Mouse (Mus musculus) forebrain, embryonic 10.5 days (tissue): Measurements from ENCODE around the gene Sgms2. TPM values are rescaled to one million over a fixed set of nuclear protein-coding genes. Genes with fewer than 3 reads are reported as not detected.
A peak's percentile ranks its signal among the peaks of the same experiment; 100 is the strongest.

ENCODE experiments used
- DNase-seq: peaks from one replicate; pipeline ENCODE4 v3.0.0-alpha.2; 2017; ENCODE audit warnings: low spot score; ENCODE audit errors: extremely low spot score
- H3K27ac ChIP-seq: fragments of 300-500 bp; sonication (generic); 2 replicates; pipeline ENCODE4 v1.5.1; 2016; ENCODE audit warnings: mild to moderate bottlenecking
- H3K27me3 ChIP-seq: fragments of 300-500 bp; sonication (generic); 2 replicates; pipeline ENCODE4 v1.6.1; 2016; ENCODE audit warnings: mild to moderate bottlenecking; ENCODE audit not compliant: poor library complexity, severe bottlenecking
- H3K36me3 ChIP-seq: fragments of 300-500 bp; sonication (generic); replicated peaks from 2 replicates; pipeline ENCODE4 v1.6.1; 2016; ENCODE audit warnings: mild to moderate bottlenecking, moderate library complexity
- H3K4me1 ChIP-seq: fragments of 300-500 bp; sonication (generic); 2 replicates; pipeline ENCODE4 v1.6.1; 2016
- H3K4me3 ChIP-seq: fragments of 300-500 bp; sonication (generic); 2 replicates; pipeline ENCODE4 v1.5.1; 2016; ENCODE audit warnings: mild to moderate bottlenecking, moderate library complexity
- H3K9me3 ChIP-seq: fragments of 300-500 bp; sonication (generic); 2 replicates; pipeline ENCODE4 v1.6.1; 2016; ENCODE audit warnings: mild to moderate bottlenecking, moderate library complexity
- WGBS: fragments of 180-500 bp; shearing (Covaris S2); methylation state at CpG from one replicate; pipeline ENCODE4 v1.1.7; 2016; 5-methylcytosine and 5-hydroxymethylcytosine counted together
- polyA plus RNA-seq: library from polyadenylated mRNA; unstranded; fragments of >200 nt; fragmentation: Nextera tagmentation; extraction: Ambion mirVana; gene quantifications from 2 replicates; pipeline ENCODE4 v1.2.1, GENCODE M21; 2016

The Sgms2 gene
- polyA plus RNA-seq, 1 experiment from 2014 or later: 1.0 TPM

DNA sequence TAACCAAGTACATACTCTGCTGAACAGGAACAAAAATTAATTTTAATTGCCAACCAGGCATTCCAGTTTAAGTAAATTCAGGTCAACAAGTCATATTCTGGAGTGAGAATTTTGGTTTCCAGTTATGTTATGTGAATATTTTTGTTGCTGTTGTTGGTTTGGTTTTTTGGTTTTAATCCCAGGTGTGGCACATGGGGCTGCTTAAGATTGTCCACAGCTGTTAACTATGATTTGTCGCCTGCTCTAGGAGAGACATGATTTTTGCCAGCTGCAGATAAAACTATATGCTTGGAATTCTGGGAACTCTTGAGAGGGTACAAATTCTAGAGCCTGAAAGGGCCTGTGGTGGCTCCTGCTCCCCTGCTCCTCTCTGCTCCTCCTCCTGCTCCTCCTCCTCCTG, 174.1 kb downstream of the Sgms2 start:
- peaks cover 14% of the 10 kb centered on the region for H3K4me1 ChIP-seq
- no peak overlapping the region for H3K27ac ChIP-seq
- peaks cover 5% of the 10 kb centered on the region; the same call in 1 of the 2 replicates for H3K27me3 ChIP-seq
- no peak for DNase-seq
- H3K9me3 ChIP-seq: no peaks in the 10 kb centered on the region
- 91% methylated on average over 1 of the region's 1 CpGs for WGBS
- no peak overlapping the region for H3K4me3 ChIP-seq
- H3K36me3 ChIP-seq: no peaks in the 10 kb centered on the region

DNA sequence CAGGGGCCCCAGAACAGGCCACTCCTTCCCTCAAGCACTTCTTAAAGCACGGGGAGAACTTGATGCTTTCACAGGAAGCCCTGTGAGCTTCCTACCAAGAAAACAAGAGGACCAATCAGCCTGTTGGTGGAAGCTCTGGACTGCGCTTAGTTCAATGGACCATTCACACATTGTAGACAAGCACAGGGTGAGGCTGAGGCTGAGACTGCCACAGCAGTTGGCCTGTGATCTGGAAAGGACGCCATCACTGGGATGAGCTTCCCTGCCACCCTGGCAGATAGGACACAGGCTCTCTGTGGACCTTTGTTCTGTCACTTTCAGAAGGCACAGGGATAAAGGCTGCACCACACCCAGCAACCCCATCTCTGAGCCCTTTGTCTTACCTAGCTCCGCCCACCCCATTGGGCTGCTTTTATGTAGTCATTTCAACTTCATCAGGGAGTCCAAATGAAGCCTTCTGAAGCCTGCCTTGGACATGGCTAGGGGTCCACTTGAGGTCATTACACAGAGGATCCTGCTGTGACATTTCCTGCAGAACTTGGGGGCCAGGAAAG, 175.2 kb downstream of the Sgms2 start:
- 44% methylated on average over 4 of the region's 4 CpGs for WGBS
- H3K9me3 ChIP-seq: no peaks in the 10 kb centered on the region
- 0 out of 2 replicates have a peak overlapping the region, but pooled peaks have one; percentile 45 for H3K27ac ChIP-seq
- no peaks in the 10 kb centered on the region for H3K36me3 ChIP-seq
- H3K27me3 ChIP-seq: peaks cover 5% of the 10 kb centered on the region; the same call in 1 of the 2 replicates
- H3K4me1 ChIP-seq: peaks cover 14% of the 10 kb centered on the region
- DNase-seq: no peak
- no peak overlapping the region for H3K4me3 ChIP-seq

DNA sequence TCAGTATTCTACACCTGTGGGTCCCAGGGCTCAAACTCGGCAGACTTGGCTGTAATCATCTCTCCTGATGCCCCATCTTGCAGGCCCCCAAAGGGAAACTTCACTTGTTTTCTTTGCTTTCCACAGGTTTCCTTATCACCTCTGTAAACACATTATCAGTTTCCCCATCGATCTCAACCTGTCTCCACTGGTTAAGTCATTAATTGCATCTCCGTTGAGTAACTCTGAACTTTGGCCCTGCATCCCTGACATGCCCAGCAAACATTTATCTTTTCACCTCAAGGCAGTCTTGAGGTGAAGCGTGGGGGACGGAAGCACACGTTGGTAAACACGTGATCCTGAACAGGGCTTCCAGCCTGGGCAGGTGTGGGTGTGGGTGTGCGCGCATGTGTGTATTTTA, 178.9 kb downstream of the Sgms2 start:
- DNase-seq: no peak
- H3K4me1 ChIP-seq: peaks cover 11% of the 10 kb centered on the region
- H3K36me3 ChIP-seq: no peaks in the 10 kb centered on the region
- no peak overlapping the region for H3K27ac ChIP-seq
- peaks cover 18% of the 10 kb centered on the region; the same call in 1 of the 2 replicates for H3K9me3 ChIP-seq
- WGBS: 93% methylated on average over 9 of the region's 9 CpGs
- no peak overlapping the region for H3K4me3 ChIP-seq
- no peaks in the 10 kb centered on the region for H3K27me3 ChIP-seq

DNA sequence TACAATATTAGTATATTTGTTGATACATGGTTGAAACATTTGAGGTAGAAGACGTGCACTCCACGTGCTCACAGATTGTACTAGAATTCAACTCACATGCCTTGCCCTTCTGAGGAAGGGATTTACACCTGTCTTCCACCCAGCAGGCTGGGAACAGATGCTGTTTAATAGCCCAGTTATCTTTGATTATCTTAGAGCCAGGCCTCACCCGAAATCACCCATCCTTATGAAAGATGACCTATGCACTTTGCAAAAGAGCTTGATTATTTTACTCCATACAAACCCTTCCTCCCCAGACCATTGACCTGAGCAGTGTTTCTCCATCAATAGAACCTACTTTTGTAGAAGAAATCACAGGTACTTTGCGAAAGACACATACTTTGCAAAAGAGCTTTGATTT, 180.6 kb downstream of the Sgms2 start:
- WGBS: 90% methylated on average over 4 of the region's 4 CpGs
- Histone ChIP-seq H3K27me3 (no peaks in the 10 kb centered on the region), H3K4me1 (peaks cover 2% of the 10 kb centered on the region; the same call in 1 of the 2 replicates), H3K36me3 (no peaks in the 10 kb centered on the region), H3K4me3 (no peak overlapping the region), H3K27ac (no peak overlapping the region), H3K9me3 (peaks cover 18% of the 10 kb centered on the region; the same call in 1 of the 2 replicates)
- no peak for DNase-seq

DNA sequence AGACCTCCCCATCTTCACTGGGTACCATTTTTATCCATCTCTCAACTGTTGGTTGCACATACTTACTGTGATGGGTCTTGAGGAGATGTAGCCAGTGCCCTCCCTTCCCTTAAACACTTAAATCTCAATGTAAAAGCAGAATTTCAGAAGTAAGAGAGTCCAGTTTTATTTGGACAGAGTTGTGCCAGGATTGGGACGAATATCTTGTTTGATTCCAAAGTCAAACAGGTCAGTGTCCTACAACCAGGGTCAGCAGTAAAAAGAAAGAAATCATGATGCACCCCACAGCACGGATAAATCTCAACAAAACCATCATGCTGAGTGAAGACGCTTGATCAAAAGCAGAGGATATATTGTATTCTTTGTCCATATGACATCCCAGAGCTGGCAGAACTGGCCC, 183.4 kb downstream of the Sgms2 start:
- Histone ChIP-seq H3K4me3 (no peak overlapping the region), H3K27me3 (peaks cover 18% of the 10 kb centered on the region), H3K4me1 (peaks cover 3% of the 10 kb centered on the region), H3K36me3 (no peaks in the 10 kb centered on the region), H3K9me3 (peaks cover 18% of the 10 kb centered on the region; the same call in 1 of the 2 replicates), H3K27ac (no peak overlapping the region)
- WGBS: 85% methylated on average over 3 of the region's 3 CpGs
- no peak for DNase-seq

DNA sequence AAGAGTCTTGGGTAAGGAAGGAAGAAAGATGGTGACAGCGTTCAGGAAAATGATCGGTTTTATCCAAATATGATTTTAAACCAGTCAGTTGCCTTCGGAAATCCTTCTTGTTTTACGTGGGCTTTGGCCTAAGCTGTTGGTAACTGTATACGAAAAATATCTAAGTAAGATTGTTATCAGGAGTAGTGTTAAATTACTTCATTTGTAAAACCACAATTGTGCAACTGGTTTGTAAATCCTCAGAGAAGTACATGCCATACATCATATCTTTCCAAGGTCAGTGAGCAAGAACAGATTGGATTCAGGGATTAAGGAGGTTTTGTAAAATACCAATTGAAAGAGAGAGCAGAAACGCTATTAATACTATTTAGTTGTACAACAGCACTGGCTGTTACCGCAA, 185.0 kb downstream of the Sgms2 start:
- no peak overlapping the region for H3K4me3 ChIP-seq
- peaks cover 18% of the 10 kb centered on the region; the same call in 1 of the 2 replicates for H3K9me3 ChIP-seq
- H3K27me3 ChIP-seq: peaks cover 27% of the 10 kb centered on the region
- H3K36me3 ChIP-seq: no peaks in the 10 kb centered on the region
- no peak overlapping the region for H3K27ac ChIP-seq
- no peak for DNase-seq
- WGBS: 90% methylated on average over 7 of the region's 7 CpGs
- H3K4me1 ChIP-seq: peaks cover 9% of the 10 kb centered on the region

DNA sequence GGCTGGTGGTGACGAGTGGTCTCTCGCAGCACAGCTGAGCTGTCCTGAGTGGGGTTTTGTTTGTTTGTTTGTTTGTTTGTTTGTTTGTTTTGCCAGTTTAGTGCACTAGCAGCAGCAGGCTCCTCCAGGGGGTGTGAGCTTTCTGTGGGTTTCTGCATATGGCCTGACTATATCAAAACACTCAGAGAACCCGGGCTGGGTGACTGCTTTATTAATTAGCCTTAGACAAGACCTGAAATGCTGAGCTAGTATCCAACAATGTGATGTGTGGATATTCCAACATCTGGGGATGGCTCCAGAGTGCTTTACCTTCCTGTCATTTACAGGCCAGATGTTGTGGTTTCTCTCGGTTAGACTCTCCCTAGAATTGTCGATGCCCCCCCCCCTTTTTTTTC, 187.9 kb downstream of the Sgms2 start:
- peaks cover 9% of the 10 kb centered on the region for H3K4me1 ChIP-seq
- no peaks in the 10 kb centered on the region for H3K36me3 ChIP-seq
- DNase-seq: no peak
- peak overlapping the region; percentile 78 for H3K4me3 ChIP-seq
- peaks cover 32% of the 10 kb centered on the region for H3K27me3 ChIP-seq
- H3K9me3 ChIP-seq: peaks cover 4% of the 10 kb centered on the region; the same call in 1 of the 2 replicates
- WGBS: 25% methylated on average over 5 of the region's 5 CpGs
- no peak overlapping the region for H3K27ac ChIP-seq

DNA sequence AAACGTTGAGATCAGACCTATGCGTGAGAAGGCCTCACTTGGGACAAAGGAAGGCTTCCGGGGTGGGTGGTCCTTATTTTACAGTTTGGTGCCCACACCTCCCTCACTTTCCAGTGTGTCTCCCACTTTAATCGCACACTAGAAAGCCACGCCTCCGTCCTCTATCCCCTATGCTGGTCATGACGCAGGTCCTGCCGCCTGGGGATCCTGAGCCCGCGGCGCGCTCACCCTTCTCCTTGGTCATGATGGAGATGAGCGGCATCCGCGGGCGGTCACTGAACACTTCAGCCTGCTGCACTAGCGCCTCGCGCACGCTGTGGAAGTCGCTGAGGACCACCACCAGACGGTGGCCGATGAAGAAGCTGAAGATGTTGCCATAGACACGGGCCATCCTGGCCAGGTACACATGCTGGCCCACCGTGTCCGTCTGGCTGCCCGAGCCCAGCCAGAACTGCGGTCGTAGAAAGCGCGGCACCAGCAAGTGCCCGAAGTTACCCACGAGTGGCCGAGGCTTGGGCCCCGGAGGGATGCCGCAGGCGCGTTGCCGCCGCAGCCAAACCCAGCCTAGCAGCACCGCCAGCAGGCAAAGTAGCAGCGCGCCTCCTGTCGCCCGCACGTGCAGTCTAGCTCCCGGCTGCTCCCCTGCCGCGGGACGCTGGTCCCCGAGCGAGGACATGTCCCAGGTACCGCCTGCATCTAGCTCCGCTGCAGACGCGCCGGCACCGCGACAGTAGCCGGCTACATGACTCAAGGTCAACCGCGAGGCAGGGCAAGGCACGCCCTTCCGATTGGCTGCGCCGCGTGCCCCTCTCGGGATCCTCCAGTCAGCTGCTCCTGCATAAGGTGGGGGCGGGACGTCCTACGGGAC, 188.5 kb downstream of the Sgms2 start, which contains the start of gene Cyp2u1:
TSS of gene Cyp2u1 (minus strand) at position 776 of the 868 bp plus-strand sequence.
- H3K27me3 ChIP-seq: peaks cover 32% of the 10 kb centered on the region
- WGBS: under 1% methylated on average over 71 of the region's 71 CpGs
- H3K4me1 ChIP-seq: peaks cover 14% of the 10 kb centered on the region
- DNase-seq: peak; percentile 87
- no peaks in the 10 kb centered on the region for H3K9me3 ChIP-seq
- peak within 1 kb of the TSS; percentile 78 for H3K4me3 ChIP-seq
- peak within 1 kb of the TSS; percentile 83 for H3K27ac ChIP-seq
- no peaks in the 10 kb centered on the region for H3K36me3 ChIP-seq

DNA sequence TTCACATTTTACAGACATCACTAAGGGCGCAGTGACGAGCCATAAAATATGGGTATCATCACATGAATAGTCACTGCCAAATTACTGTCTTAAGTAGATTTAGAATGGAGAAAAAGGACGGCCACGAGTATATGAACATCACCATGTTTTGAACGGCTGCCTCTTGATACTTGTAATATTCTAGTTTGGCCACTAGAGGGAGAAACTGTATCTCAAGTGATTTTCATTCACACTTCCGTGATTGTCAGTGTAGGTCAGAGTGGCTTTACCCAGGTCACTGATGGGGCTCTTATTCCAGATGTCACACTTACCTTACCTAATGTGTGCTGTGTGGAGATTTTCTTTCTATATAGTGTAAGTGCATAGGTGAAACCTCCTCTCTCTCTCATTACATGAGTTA, 191.3 kb downstream of the Sgms2 start:
- Histone ChIP-seq H3K36me3 (no peaks in the 10 kb centered on the region), H3K4me1 (peaks cover 14% of the 10 kb centered on the region), H3K9me3 (no peaks in the 10 kb centered on the region), H3K4me3 (no peak overlapping the region), H3K27me3 (peaks cover 29% of the 10 kb centered on the region), H3K27ac (no peak overlapping the region)
- WGBS: 19% methylated on average over 6 of the region's 6 CpGs
- no peak for DNase-seq

DNA sequence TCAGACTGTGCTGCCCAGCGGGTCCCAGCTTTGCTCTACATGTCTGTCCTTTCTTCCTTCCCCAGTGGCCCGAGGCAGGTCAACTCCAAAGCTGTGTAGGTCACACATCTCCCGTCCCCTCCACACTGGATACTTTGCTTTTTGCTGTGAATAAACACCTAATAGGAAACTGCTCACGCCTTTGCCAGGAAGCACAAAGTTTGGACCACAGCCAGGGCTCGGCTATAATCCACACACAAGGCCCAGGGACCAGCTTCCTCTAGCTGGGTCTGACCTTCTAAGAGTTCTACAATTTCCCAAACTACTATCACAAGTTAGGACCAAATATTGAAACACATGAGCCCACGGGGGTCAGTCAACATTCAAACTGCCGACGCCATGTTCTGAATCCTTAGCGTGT, 192.1 kb downstream of the Sgms2 start:
- no peak for DNase-seq
- no peak overlapping the region for H3K27ac ChIP-seq
- no peak overlapping the region for H3K4me3 ChIP-seq
- no peaks in the 10 kb centered on the region for H3K9me3 ChIP-seq
- H3K36me3 ChIP-seq: no peaks in the 10 kb centered on the region
- peaks cover 21% of the 10 kb centered on the region for H3K27me3 ChIP-seq
- peaks cover 14% of the 10 kb centered on the region for H3K4me1 ChIP-seq
- 93% methylated on average over 9 of the region's 9 CpGs for WGBS

DNA sequence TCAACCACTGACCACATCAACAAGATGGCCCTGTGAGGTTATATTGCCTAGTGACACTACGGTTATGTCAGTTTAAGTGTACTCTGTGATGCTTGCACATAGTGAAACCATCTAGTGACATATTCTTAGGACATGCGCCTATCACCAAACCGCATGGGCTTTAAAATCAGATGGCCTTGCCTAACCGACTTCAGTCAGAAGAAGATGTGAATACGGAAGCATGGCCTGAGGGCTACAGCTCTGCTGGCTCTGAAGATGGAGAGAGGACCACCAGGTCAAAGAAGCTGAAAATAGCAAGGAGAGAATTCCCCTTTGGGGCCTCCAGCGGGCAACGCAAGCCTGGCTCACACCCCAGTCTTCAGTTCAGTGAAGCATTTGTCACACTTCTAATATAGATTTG, 194.3 kb downstream of the Sgms2 start:
- Histone ChIP-seq H3K4me1 (peaks cover 4% of the 10 kb centered on the region; the same call in 1 of the 2 replicates), H3K27me3 (peaks cover 12% of the 10 kb centered on the region), H3K36me3 (no peaks in the 10 kb centered on the region), H3K27ac (no peak overlapping the region), H3K9me3 (no peaks in the 10 kb centered on the region), H3K4me3 (no peak overlapping the region)
- DNase-seq: no peak
- 91% methylated on average over 7 of the region's 7 CpGs for WGBS

DNA sequence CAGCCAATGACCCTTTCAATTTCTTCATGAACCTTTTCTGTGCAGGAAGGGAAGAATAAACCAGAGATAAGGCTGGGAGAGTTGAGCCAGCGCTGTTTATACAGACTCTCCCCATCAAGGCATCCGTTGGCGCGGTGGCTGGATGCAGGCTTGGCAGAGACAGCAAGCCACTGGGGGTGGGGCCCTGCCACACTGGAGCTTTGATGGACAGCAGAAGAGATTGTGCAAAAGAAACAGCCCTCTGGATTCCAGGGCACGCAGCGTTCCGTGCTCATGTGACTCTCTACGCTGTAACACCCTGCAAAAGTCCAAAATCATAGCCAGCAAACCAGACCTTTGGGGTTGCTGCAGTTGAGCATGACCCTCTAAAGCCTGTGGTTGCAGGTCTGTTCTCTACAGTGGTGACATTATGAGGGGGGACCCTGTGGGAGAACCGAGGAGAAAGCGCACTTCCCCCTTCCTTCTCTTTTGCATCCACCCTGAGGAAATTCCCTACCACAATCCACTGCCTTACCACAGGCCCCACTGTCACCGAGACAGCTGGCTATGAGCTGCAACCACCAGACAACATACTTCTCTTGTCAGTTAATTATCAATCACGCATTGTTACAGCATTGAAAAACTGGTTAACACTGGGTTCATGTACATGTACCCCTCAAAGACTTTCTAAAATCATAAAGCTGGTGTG, 195.6 kb downstream of the Sgms2 start:
- DNase-seq: no peak
- Histone ChIP-seq H3K27ac (no peak overlapping the region), H3K9me3 (no peaks in the 10 kb centered on the region), H3K4me1 (peaks cover 4% of the 10 kb centered on the region; the same call in 1 of the 2 replicates), H3K36me3 (no peaks in the 10 kb centered on the region), H3K27me3 (no peaks in the 10 kb centered on the region), H3K4me3 (no peak overlapping the region)
- 89% methylated on average over 12 of the region's 12 CpGs for WGBS
